Mouse (Mus musculus): Measurements from ENCODE around the gene Rnf114.

DNA sequence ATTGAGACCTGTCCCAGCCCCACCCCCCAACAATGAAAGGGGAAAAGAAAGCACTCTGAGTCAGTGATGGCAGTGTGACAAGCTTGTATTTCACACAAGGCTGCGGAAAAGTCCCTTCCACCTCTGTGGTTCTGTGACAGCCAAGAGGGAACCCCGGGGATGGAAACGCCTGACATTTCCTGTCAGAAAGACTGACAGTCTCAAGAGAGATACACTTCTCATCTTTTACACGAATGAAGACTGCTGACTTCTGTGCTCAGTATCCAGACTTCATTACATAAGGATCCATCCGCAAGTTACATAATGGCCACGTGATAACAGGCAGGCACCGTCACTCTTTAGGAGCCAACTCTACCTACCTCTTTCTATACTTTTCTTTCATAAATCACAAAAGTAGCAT is 4.0 kb downstream of the Rnf114 start:
- TF ChIP-seq CTCF (IDR thresholded peaks at IDR 0.05; ENCODE audit: extremely low read depth, insufficient read depth, low read length): no peak
- TF ChIP-seq POLR2A (IDR thresholded peaks at IDR 0.05; ENCODE audit: extremely low read depth, insufficient read depth, low read length): no peak

Measured in cortical plate, adult 2 months (tissue).